Mouse (Mus musculus): ENCODE measurements around the gene Ptar1. TPM values are rescaled to one million over a fixed set of nuclear protein-coding genes. Genes with fewer than 3 reads are reported as not detected.

The Ptar1 gene
- total RNA-seq, 2 experiments from 2014 or later = 42.6 to 45.9 TPM

- no peak for DNase-seq (ENCODE audit: low spot score in 2 of 2)
- intact Hi-C loops (cut with DNase I) = loop anchor here (5.0 kb wide), 2 partner anchors 105 to 215 kb away; no protein-coding TSS in a partner anchor
Observed at GRCm38 (mm10) chr19:23757011-23757410, 69.8 kb downstream of the Ptar1 start.

DNA sequence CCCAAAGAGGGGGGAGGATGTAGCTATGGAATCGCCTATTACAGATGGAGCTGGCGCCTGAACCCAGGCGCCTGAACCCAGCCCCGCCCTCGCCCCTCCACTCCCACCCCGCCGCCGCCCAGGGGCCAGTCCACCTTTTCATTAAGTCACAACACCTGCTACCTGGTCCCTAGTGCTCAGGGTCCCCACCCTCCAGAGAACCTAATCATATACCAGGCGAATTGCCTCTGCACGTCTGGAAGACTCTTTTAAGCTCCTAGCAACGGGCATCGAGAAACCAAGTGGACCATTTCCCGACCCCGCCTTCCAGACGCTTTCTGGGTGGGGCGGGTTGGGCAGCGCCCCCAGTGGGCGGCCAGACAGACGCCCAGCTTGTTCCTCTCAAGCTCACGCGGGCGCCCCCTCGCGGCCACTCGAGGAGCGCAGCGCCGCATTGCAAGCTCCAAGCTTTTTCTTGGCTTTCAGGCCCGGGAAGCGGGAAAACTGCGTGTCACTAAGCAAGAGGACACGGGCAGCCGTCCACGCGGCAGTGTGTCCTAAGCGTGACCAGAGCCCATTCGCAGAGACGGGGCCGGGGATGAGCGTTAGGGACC lies 70.8 kb downstream of the Ptar1 start:
- intact Hi-C loops (cut with DNase I) = loop anchor here (1.0 to 5.0 kb wide), 5 partner anchors 71 to 216 kb away; partner anchors contain the start of gene Ptar1
- DNase-seq (ENCODE audit: low spot score in 2 of 2) = peak; percentile 95 to 97

- peak in 1 of 2 experiments; percentile 83 for DNase-seq (ENCODE audit: low spot score in 2 of 2)
- intact Hi-C loops (cut with DNase I) = loop anchor here (1.0 to 5.0 kb wide), 5 partner anchors 71 to 216 kb away; partner anchors contain the start of gene Ptar1
Observed at GRCm38 (mm10) chr19:23758554-23759321, 71.5 kb downstream of the Ptar1 start, which contains the start of gene Apba1. TSS of gene Apba1 (plus strand) at chr19:23758887.

- peak; percentile 74 for DNase-seq (ENCODE audit: low spot score in 2 of 2)
- intact Hi-C loops (cut with DNase I) = loop anchor here (2.0 to 5.0 kb wide), 4 partner anchors 103 to 217 kb away; no protein-coding TSS in a partner anchor
Observed at GRCm38 (mm10) chr19:23759322-23759945, 72.2 kb downstream of the Ptar1 start.

DNA sequence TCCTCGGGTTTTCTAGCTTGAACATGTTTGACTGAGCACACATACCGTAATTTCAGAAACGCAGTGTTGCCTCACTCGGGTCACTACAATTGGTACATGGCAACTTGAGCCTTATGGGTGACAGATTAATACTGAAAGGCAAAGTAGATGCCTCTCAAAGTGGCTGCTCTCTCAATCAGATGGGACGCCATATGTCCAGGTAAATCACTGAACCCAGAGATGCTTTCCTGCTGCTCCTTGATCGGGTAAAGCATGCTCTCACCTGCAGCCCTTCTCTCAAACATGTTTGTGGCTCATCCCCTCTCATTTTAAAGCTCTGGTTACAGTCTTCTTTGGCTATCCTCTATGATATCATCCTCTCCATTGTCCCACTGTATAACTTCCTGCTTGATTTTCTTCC lies 76.1 kb downstream of the Ptar1 start:
- intact Hi-C loops (cut with DNase I) = no loop called here
- DNase-seq (ENCODE audit: low spot score in 2 of 2) = no peak

GRCm38 (mm10) chr19:23764051-23764450 lies 76.8 kb downstream of the Ptar1 start:
- no peak for DNase-seq (ENCODE audit: low spot score in 2 of 2)
- intact Hi-C loops (cut with DNase I) = no loop called here

GRCm38 (mm10) chr19:23768864-23769263 lies 81.6 kb downstream of the Ptar1 start:
- intact Hi-C loops (cut with DNase I) = no loop called here
- no peak for DNase-seq (ENCODE audit: low spot score in 2 of 2)

GRCm38 (mm10) chr19:23770494-23771423 lies 83.5 kb downstream of the Ptar1 start:
- no peak for DNase-seq (ENCODE audit: low spot score in 2 of 2)
- intact Hi-C loops (cut with DNase I) = no loop called here

DNA sequence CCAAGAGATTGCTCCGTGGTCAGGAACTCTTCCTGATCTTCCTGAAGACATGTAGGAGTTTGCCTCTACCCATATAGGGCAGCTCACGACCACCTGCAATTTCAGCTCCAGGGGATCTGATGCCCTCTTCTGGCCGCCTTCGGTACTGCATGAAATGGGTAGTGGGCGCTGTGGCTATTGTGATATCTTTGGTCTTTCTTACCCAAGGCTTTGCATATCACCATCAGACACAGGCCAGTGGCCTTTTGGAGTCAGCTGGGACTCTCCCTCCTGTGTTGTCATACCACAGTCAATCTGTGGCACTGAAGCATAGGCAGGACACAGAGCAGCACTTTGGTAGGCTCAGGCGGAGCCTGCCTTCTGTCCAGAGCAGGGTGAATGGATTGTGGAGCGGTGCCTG lies 84.7 kb downstream of the Ptar1 start:
- DNase-seq (ENCODE audit: low spot score in 2 of 2) = no peak
- intact Hi-C loops (cut with DNase I) = no loop called here

GRCm38 (mm10) chr19:23775356-23775755 lies 88.1 kb downstream of the Ptar1 start:
- intact Hi-C loops (cut with DNase I) = no loop called here
- DNase-seq (ENCODE audit: low spot score in 2 of 2) = no peak

GRCm38 (mm10) chr19:23779130-23779529 lies 91.9 kb downstream of the Ptar1 start:
- intact Hi-C loops (cut with DNase I) = no loop called here
- no peak for DNase-seq (ENCODE audit: low spot score in 2 of 2)

DNA sequence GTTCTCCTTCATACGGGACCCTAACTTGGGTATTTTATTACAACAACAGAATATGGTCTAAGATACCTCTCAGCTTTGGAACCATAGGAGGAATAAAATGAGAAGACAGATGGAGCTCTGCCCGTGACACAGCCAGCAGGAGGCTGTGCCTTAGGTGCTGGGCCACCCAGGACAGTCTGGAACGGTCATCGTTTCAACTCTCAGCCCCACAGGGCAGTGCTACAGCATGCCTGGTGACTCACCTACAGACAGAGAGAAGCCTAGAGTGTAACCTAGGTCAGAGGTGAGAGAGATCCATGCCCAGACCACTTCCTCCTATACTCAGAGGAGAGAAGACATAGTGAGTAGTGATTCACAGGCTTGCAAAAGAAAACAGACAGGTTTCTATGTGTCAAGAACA lies 92.9 kb downstream of the Ptar1 start:
- intact Hi-C loops (cut with DNase I) = no loop called here
- DNase-seq (ENCODE audit: low spot score in 2 of 2) = no peak

Other genes with a start within 250 kb of the Ptar1 start
- 1 to 10 TPM; 1.0 to 1.2 TPM for gene Mamdc2, start 239.0 kb upstream of the Ptar1 start, total RNA-seq (2021)
- 1 to 10 TPM in 1 of 2 experiments, under 1 TPM in 1; 0.99 to 1.1 TPM for gene 1700028P14Rik, start 34.6 kb upstream of the Ptar1 start, total RNA-seq (2021)
- 100 to 1,000 TPM; 116 to 124 TPM for gene Apba1, start 71.5 kb downstream of the Ptar1 start, total RNA-seq (2021)

All from left cerebral cortex, postnatal 25 days (tissue).